Mouse (Mus musculus): Measurements from ENCODE around the gene Tsx. TPM values are rescaled to one million over a fixed set of nuclear protein-coding genes. Genes with fewer than 3 reads are reported as not detected.
"Not testable (repeated sequence)": the region's sequence is repeated elsewhere in the genome, so short reads cannot be mapped to it uniquely, and the experiment has no call there.

Gene Tsx
- polyA plus RNA-seq, 1 experiment from 2014 or later = not detected

- no peak for ATAC-seq (ENCODE audit: low read depth)
- H3K27me3 ChIP-seq = peaks cover 29% of the 10 kb centered on the region
- 55% methylated on average over 7 of the region's 7 CpGs for WGBS (ENCODE audit: insufficient replicate concordance)
These were observed 18.0 kb downstream of the Tsx start for GRCm38 (mm10) chrX:103432293-103432692.

DNA sequence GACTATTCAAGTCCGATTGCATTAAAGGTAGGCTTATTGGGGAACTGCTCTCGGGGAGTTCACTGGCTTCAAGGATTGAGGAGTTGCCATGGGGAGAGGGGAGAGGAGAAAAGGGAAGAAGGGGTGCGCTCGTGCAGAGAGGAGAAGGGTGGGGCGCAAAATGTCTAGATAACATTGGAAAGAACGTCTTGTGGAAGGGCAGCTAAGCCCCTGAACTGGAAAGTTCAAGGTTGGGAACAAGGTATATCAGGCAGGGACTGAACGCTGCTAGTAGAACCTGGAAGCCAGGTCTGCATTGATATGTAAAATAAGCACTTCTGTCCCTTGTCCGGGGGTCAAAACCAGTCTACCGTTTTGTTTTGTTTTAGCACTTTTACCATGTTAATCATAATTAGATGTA is 23.8 kb downstream of the Tsx start:
- H3K27me3 ChIP-seq = peaks cover 43% of the 10 kb centered on the region
- H3K36me3 ChIP-seq = no peaks in the 10 kb centered on the region
- H3K4me3 ChIP-seq (replicated peaks) = no peak overlapping the region
- no peak overlapping the region for H3K27ac ChIP-seq
- no peaks in the 10 kb centered on the region for H3K4me1 ChIP-seq (replicated peaks)
- ATAC-seq (ENCODE audit: low read depth) = no peak
- H3K9me3 ChIP-seq (replicated peaks) = no peaks in the 10 kb centered on the region
- no peak for DNase-seq
- H3K9ac ChIP-seq = no peak overlapping the region
- WGBS (ENCODE audit: insufficient replicate concordance) = 15% methylated on average over 9 of the region's 9 CpGs
- H3K4me2 ChIP-seq = no peak overlapping the region

More at GRCm38 (mm10) chrX:103432293-103432692, 18.0 kb downstream of the Tsx start:
- Histone ChIP-seq H3K9me3 (replicated peaks) (no peaks in the 10 kb centered on the region), H3K4me2 (no peak overlapping the region), H3K4me3 (replicated peaks) (no peak overlapping the region), H3K9ac (no peak overlapping the region), H3K36me3 (no peaks in the 10 kb centered on the region), H3K4me1 (replicated peaks) (no peaks in the 10 kb centered on the region), H3K27ac (no peak overlapping the region)
- DNase-seq = no peak

DNA sequence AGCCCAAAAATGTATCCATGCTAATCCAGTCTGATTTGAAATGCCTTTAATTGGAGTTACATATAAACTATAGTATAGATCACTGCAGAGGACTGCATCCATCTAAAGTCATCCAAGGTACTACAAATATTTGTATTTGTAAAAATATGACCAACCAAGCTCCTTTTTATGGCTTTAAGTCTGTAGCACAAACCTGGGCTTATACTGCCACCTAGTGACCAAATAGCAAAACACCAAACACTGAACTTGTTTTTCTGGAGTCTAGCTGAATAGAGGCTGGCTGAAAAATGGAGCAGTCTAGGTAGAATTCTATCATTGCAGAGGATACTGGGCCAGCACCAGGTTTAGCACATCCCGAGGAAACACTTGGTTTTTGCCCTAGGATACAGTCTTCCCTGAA is 26.5 kb downstream of the Tsx start:
- ATAC-seq (ENCODE audit: low read depth) (no peak), DNase-seq (peak; percentile 11)
- H3K36me3 ChIP-seq = no peaks in the 10 kb centered on the region
- H3K9me3 ChIP-seq (replicated peaks) = no peaks in the 10 kb centered on the region
- H3K4me1 ChIP-seq (replicated peaks) = no peaks in the 10 kb centered on the region
- no peak overlapping the region for H3K27ac ChIP-seq
- 0% methylated on average over 1 of the region's 1 CpGs for WGBS (ENCODE audit: insufficient replicate concordance)
- no peak overlapping the region for H3K4me3 ChIP-seq (replicated peaks)
- H3K9ac ChIP-seq = no peak overlapping the region
- H3K4me2 ChIP-seq = no peak overlapping the region
- peaks cover 38% of the 10 kb centered on the region for H3K27me3 ChIP-seq

DNA sequence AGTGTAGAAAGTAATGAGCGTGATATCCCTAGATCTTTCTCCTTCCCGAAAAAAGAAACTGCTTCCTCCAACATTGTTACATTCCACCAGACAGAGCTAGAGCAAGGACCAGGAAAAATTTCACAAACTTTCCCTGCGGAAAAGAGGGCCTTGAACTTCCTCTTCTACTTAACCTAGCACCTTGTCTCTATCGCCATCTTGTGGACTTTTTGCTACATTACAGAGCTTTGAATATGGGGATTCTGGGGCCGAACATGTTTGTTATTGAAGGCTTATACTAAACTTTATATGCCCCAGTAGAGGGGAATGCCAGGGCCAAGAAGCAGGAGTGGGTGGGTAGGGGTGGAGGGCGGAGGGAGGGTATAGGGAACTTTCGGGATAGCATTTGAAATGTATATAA is 29.5 kb downstream of the Tsx start:
- peaks cover 43% of the 10 kb centered on the region for H3K27me3 ChIP-seq
- H3K27ac ChIP-seq = no peak overlapping the region
- no peak for ATAC-seq (ENCODE audit: low read depth)
- no peak overlapping the region for H3K9ac ChIP-seq
- peak; percentile 4 for DNase-seq
- no peaks in the 10 kb centered on the region for H3K9me3 ChIP-seq (replicated peaks)
- no peak overlapping the region for H3K4me3 ChIP-seq (replicated peaks)
- no peaks in the 10 kb centered on the region for H3K36me3 ChIP-seq
- H3K4me2 ChIP-seq = no peak overlapping the region
- no peaks in the 10 kb centered on the region for H3K4me1 ChIP-seq (replicated peaks)
- WGBS (ENCODE audit: insufficient replicate concordance) = 27% methylated on average over 7 of the region's 7 CpGs

DNA sequence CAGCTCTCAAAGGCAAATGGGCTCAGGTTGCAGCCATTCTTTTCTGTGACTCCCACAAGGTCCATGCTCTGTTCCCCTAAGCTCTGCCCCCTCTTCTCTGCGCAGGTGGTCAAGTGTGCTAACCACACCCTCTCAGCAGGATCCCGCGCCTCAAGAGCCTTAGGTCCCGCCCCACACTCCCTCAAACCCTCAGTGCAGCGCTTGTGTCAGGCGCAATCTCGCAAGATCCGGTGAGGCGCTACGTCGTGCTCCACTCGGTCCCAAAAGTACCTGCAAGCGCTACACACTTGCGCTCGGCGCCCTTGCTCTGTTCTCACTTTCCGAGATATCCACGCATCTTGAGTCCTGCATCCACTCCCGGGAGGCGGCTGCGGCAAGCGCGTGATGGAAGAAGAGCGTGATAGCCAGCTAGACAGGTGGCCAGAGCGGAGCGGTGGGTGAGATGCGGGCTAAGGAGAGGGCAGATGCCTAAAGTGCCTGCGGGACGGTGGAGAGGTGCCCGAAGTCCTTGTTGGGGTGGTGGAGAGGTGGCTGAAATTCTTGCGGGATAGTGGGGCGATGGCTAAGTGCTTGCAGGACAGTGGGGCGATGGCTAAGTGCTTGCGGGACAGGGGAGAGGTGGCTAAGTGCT is 33.4 kb downstream of the Tsx start:
- peak; percentile 52 for DNase-seq
- 8% methylated on average over 34 of the region's 34 CpGs for whole genome bisulfite sequencing (ENCODE audit: insufficient replicate concordance)
- H3K9ac ChIP-seq = peak overlapping the region; percentile 49

GRCm38 (mm10) chrX:103448429-103448828 is 34.2 kb downstream of the Tsx start:
- DNase-seq = peak; percentile 3
- Histone ChIP-seq H3K4me2 (peak overlapping the region; percentile 68), H3K4me3 (replicated peaks) (peak overlapping the region; percentile 56), H3K9ac (peak overlapping the region; percentile 49), H3K27me3 (peaks cover 38% of the 10 kb centered on the region)
- not testable (repeated sequence) for H3K36me3 ChIP-seq; H3K27ac ChIP-seq; H3K9me3 ChIP-seq (replicated peaks); ATAC-seq (ENCODE audit: low read depth); H3K4me1 ChIP-seq (replicated peaks)
- WGBS (ENCODE audit: insufficient replicate concordance) = 27% methylated on average over 10 of the region's 13 CpGs

More for the DNA sequence above, 33.4 kb downstream of the Tsx start:
- Histone ChIP-seq H3K27ac (no peak overlapping the region), H3K27me3 (peaks cover 38% of the 10 kb centered on the region), H3K4me3 (replicated peaks) (peak overlapping the region; percentile 56), H3K9me3 (replicated peaks) (no peaks in the 10 kb centered on the region), H3K4me1 (replicated peaks) (no peaks in the 10 kb centered on the region), H3K4me2 (peak overlapping the region; percentile 68), H3K36me3 (no peaks in the 10 kb centered on the region)
- ATAC-seq (ENCODE audit: low read depth) = peak; percentile 75

DNA sequence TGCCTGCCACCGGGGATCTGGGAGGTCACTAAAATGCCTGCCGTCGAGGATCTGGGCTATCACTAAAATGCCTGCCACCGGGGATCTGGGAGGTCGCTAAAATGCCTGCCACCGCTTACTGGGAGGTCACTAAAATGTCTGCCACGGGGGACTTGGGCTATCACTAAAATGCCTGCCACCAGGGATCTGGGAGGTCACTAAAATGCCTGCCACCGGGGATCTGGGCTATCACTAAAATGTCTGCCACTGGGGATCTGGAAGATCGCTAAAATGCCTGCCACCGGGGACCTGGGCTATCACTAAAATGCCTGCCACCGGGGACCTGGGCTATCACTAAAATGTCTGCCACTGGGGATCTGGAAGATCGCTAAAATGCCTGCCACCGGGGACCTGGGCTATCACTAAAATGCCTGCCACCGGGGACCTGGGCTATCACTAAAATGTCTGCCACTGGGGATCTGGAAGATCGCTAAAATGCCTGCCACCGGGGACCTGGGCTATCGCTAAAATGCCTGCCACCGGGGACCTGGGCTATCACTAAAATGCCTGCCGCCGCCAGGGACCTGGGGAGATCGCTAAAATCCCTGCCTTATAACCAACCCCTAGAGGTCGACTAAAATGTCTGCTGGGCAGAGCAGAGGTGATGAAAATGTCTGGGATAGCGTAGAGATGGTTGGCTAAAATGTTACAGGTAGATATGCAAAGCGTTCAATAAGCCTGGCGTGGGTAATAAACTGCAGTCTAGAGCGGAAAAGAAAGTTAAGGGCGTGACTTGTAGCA is 34.9 kb downstream of the Tsx start:
- H3K27ac ChIP-seq; H3K4me1 ChIP-seq (replicated peaks); H3K4me3 ChIP-seq (replicated peaks); ATAC-seq (ENCODE audit: low read depth); H3K9ac ChIP-seq; H3K9me3 ChIP-seq (replicated peaks); H3K36me3 ChIP-seq; H3K4me2 ChIP-seq: not testable (repeated sequence)
- 58% methylated on average over 20 of the region's 27 CpGs for WGBS (ENCODE audit: insufficient replicate concordance)
- peaks cover 38% of the 10 kb centered on the region for H3K27me3 ChIP-seq
- peak; percentile 5 for DNase-seq

- H3K27ac ChIP-seq = no peak overlapping the region
- no peak overlapping the region for H3K4me2 ChIP-seq
- H3K9ac ChIP-seq = no peak overlapping the region
- no peak overlapping the region for H3K4me3 ChIP-seq (replicated peaks)
- no peaks in the 10 kb centered on the region for H3K36me3 ChIP-seq
- no peak for DNase-seq
- ATAC-seq (ENCODE audit: low read depth) = no peak
- 71% methylated on average over 6 of the region's 6 CpGs for WGBS (ENCODE audit: insufficient replicate concordance)
- H3K4me1 ChIP-seq (replicated peaks) = no peaks in the 10 kb centered on the region
- no peaks in the 10 kb centered on the region for H3K9me3 ChIP-seq (replicated peaks)
- H3K27me3 ChIP-seq = peaks cover 14% of the 10 kb centered on the region
These were observed 38.5 kb downstream of the Tsx start for GRCm38 (mm10) chrX:103452815-103453214.

GRCm38 (mm10) chrX:103460056-103460455 is 45.8 kb downstream of the Tsx start:
- ATAC-seq (ENCODE audit: low read depth) = no peak
- Histone ChIP-seq H3K27ac (no peak overlapping the region), H3K36me3 (0 out of 2 replicates have a peak, but pooled peaks cover 6% of the 10 kb centered on the region), H3K4me2 (no peak overlapping the region), H3K4me1 (replicated peaks) (no peaks in the 10 kb centered on the region), H3K9ac (no peak overlapping the region), H3K27me3 (no peaks in the 10 kb centered on the region), H3K9me3 (replicated peaks) (no peaks in the 10 kb centered on the region), H3K4me3 (replicated peaks) (no peak overlapping the region)
- 68% methylated on average over 5 of the region's 5 CpGs for WGBS (ENCODE audit: insufficient replicate concordance)
- DNase-seq = peak; percentile 14

- WGBS (ENCODE audit: insufficient replicate concordance) = 63% methylated on average over 2 of the region's 2 CpGs
- H3K4me2 ChIP-seq = no peak overlapping the region
- DNase-seq = no peak
- no peaks in the 10 kb centered on the region for H3K27me3 ChIP-seq
- no peak overlapping the region for H3K4me3 ChIP-seq (replicated peaks)
- no peak overlapping the region for H3K9ac ChIP-seq
- no peak overlapping the region for H3K27ac ChIP-seq
- H3K4me1 ChIP-seq (replicated peaks) = no peaks in the 10 kb centered on the region
- ATAC-seq (ENCODE audit: low read depth) = no peak
- H3K9me3 ChIP-seq (replicated peaks) = no peaks in the 10 kb centered on the region
- H3K36me3 ChIP-seq = peaks cover 24% of the 10 kb centered on the region; the same call in 1 of the 2 replicates
These were observed 54.7 kb downstream of the Tsx start for GRCm38 (mm10) chrX:103468998-103469397.

DNA sequence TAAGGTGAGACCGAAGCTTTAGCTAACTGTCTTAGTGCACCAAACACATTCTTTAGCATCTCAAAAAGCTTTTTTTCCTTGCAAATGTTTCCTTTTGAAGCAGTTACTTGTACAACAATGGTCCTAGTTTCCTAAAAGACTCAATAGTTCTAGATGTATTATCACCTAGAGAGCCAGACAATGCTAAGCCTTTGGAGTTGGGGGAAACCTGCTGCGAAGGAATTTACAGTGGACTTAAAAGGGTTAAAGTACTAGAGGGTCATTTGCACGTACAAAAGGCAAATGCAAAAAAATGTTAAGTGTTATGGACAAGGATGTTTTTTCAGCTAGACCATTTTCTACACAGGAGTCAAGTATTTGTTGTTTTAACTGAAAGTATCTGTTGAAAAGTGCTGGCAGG is 58.1 kb downstream of the Tsx start:
- DNase-seq (no peak), ATAC-seq (ENCODE audit: low read depth) (no peak)
- no peaks in the 10 kb centered on the region for H3K9me3 ChIP-seq (replicated peaks)
- H3K9ac ChIP-seq = no peak overlapping the region
- 75% methylated on average over 3 of the region's 3 CpGs for WGBS (ENCODE audit: insufficient replicate concordance)
- no peaks in the 10 kb centered on the region for H3K27me3 ChIP-seq
- no peaks in the 10 kb centered on the region for H3K4me1 ChIP-seq (replicated peaks)
- no peak overlapping the region for H3K4me3 ChIP-seq (replicated peaks)
- no peak overlapping the region for H3K27ac ChIP-seq
- no peak overlapping the region for H3K4me2 ChIP-seq
- peaks cover 12% of the 10 kb centered on the region; the same call in 1 of the 2 replicates for H3K36me3 ChIP-seq

All from liver, embryonic 13.5 days (tissue).